Mouse (Mus musculus) megakaryocyte, embryonic 14.5 days (primary cell): ENCODE measurements at regions not wholly inside any gene's neighbourhood (a gene's known extent, or its start where the extent isn't known, plus 50 kb on each side); places are given as distances from the start of the nearest gene placed in this dataset.

Experiments used
- FLI1 ChIP-seq: IDR thresholded peaks from 2 replicates; pipeline ENCODE4 v1.6.1; 2012; ENCODE audit warnings: low read length, inconsistent platforms, mixed read lengths
- GATA1 ChIP-seq: IDR thresholded peaks from 3 replicates; pipeline ENCODE4 v1.6.1; 2012; ENCODE audit warnings: mixed read lengths, low read length, inconsistent platforms, borderline replicate concordance

GRCm38 (mm10) chr3:143016758-143017157 is 135.0 kb upstream of the Pkn2 start:
- TF ChIP-seq GATA1 (no peak), FLI1 (no peak)
